Mouse (Mus musculus): ENCODE data around the gene Gse1.
A peak's percentile ranks its signal among the peaks of the same experiment; 100 is the strongest.
"Not testable (repeated sequence)": the region's sequence is repeated elsewhere in the genome, so short reads cannot be mapped to it uniquely, and the experiment has no call there.

Gse1 gene

GRCm38 (mm10) chr8:120342847-120343548 lies 114.7 kb downstream of the Gse1 start:
- no peak for DNase-seq (ENCODE audit: extremely low spot score, low spot score)

- DNase-seq (ENCODE audit: extremely low spot score, low spot score) = no peak
Observed at GRCm38 (mm10) chr8:120343582-120343981, 115.3 kb downstream of the Gse1 start.

GRCm38 (mm10) chr8:120344166-120344565 lies 115.9 kb downstream of the Gse1 start:
- DNase-seq (ENCODE audit: extremely low spot score, low spot score) = no peak

- no peak for DNase-seq (ENCODE audit: extremely low spot score, low spot score)
Observed at GRCm38 (mm10) chr8:120344583-120344982, 116.3 kb downstream of the Gse1 start.

- no peak for DNase-seq (ENCODE audit: extremely low spot score, low spot score)
Observed at GRCm38 (mm10) chr8:120347734-120348341, 119.6 kb downstream of the Gse1 start.

GRCm38 (mm10) chr8:120348922-120349321 lies 120.7 kb downstream of the Gse1 start:
- DNase-seq (ENCODE audit: extremely low spot score, low spot score) = no peak

- DNase-seq (ENCODE audit: extremely low spot score, low spot score) = no peak
Observed at GRCm38 (mm10) chr8:120351332-120352071, 123.2 kb downstream of the Gse1 start.

GRCm38 (mm10) chr8:120352096-120352495 lies 123.8 kb downstream of the Gse1 start:
- DNase-seq (ENCODE audit: extremely low spot score, low spot score) = no peak

GRCm38 (mm10) chr8:120356067-120356466 lies 127.8 kb downstream of the Gse1 start:
- DNase-seq (ENCODE audit: extremely low spot score, low spot score) = no peak

- DNase-seq (ENCODE audit: extremely low spot score, low spot score) = no peak
Observed at GRCm38 (mm10) chr8:120357504-120357903, 129.2 kb downstream of the Gse1 start.

GRCm38 (mm10) chr8:120361301-120361700 lies 133.0 kb downstream of the Gse1 start:
- no peak for DNase-seq (ENCODE audit: extremely low spot score, low spot score)

GRCm38 (mm10) chr8:120363552-120364071 lies 135.4 kb downstream of the Gse1 start:
- peak; percentile 42 for DNase-seq (ENCODE audit: extremely low spot score, low spot score)

GRCm38 (mm10) chr8:120364093-120364725 lies 136.0 kb downstream of the Gse1 start:
- DNase-seq (ENCODE audit: extremely low spot score, low spot score) = peak; percentile 44

GRCm38 (mm10) chr8:120366840-120367239 lies 138.6 kb downstream of the Gse1 start:
- no peak for DNase-seq (ENCODE audit: extremely low spot score, low spot score)

GRCm38 (mm10) chr8:120368191-120368590 lies 139.9 kb downstream of the Gse1 start:
- DNase-seq (ENCODE audit: extremely low spot score, low spot score) = not testable (repeated sequence)

- peak; percentile 58 for DNase-seq (ENCODE audit: extremely low spot score, low spot score)
Observed at GRCm38 (mm10) chr8:120368814-120369649, 140.8 kb downstream of the Gse1 start.

GRCm38 (mm10) chr8:120369956-120370355 lies 141.7 kb downstream of the Gse1 start:
- DNase-seq (ENCODE audit: extremely low spot score, low spot score) = no peak

GRCm38 (mm10) chr8:120370461-120370860 lies 142.2 kb downstream of the Gse1 start:
- no peak for DNase-seq (ENCODE audit: extremely low spot score, low spot score)

- DNase-seq (ENCODE audit: extremely low spot score, low spot score) = no peak
Observed at GRCm38 (mm10) chr8:120371146-120371545, 142.9 kb downstream of the Gse1 start.

GRCm38 (mm10) chr8:120371725-120372457 lies 143.6 kb downstream of the Gse1 start:
- no peak for DNase-seq (ENCODE audit: extremely low spot score, low spot score)

Data from neural tube, embryonic 10.5 days (tissue).